Mouse (Mus musculus) c-Kit-positive CD71-positive TER-119-positive erythroid progenitor cells, embryonic 14.5 days (primary cell): Measurements from ENCODE around the gene Plod1.
"Not testable (repeated sequence)": the region's sequence is repeated elsewhere in the genome, so short reads cannot be mapped to it uniquely, and the experiment has no call there.

ENCODE experiments used
- DNase-seq: peaks from one replicate; pipeline ENCODE4 v3.0.0-alpha.2; 2013; ENCODE audit warnings: low spot score

Gene Plod1

GRCm38 (mm10) chr4:147888237-147888636, 48.3 kb downstream of the Plod1 start:
- no peak for DNase-seq

DNA sequence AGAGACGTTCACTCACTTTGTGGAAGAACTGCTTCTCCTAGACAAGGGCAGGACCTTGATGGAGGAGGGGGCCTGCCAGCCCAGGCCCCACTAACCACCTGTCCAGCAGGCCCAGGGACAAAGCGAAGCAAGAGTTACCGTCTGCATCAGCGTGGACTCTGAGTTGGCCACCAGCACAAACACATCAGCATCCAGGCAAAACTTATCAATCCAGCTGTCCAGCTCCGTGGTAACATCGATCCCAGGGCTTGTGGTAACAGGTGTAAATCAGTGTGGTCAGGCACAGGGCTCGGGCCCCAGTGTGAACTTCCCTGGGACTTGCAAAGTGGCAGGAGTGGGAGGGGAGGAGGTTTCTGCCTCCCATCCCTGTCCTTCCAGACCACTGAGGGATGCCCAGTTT, 49.3 kb downstream of the Plod1 start:
- no peak for DNase-seq

DNA sequence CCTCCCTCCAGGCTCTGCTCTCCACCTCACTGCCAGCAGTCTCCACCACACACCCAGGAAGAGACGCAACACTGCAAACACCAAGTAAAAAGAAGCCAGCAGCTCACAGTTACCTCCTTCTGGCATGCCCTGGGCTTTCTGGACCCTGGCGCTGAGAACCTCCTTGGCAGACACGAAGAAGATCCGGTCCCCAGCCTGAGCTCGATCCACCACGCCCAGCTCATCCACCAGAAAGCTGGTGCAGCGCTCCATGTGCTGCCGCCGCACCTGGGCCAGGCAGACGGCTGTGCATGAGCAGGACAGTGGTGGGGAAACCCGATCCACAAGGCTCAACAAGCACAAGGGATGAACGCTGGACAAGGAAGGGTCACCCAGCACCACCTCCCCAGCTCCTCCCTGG, 50.4 kb downstream of the Plod1 start:
- DNase-seq, result no peak

DNA sequence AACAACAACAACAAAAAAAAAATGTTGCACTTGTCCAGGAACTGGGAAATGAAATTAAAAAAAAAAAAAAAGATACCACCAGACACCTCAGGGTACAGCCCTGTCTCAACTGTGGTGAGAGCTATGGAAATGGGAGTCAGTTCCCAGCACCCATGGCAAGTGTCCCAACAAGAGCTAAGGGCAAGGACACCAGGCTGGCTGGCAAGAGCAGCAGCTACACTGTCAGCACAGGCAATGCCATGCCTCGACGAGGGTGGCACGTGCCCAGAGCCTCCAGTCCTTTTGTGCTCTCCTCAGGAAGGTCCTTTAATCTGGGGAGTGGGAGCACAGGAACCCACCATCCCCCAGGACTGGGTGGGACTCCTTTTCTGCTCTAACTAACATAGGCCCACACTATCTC, 52.4 kb downstream of the Plod1 start:
- no peak for DNase-seq

GRCm38 (mm10) chr4:147883041-147883440, 53.5 kb downstream of the Plod1 start:
- DNase-seq, result no peak

DNA sequence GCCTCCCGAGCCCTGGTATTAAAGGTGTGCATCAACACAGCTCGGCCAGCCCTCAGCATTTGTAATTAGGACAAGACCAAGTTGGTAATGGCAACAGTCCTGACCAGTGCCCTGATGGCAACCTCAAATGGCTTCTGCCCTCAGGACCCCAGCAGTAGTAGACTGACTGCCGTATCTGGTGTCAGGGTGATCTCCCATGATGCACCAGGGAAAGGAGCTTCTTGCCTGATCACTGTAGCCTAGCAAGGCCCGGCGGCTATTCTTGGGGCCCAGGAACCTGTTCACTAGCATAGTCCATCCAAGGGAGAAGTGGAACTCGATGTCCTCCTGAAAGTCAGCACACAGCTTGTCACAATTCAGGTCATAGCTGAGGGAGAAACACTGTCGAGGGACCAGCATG, 54.8 kb downstream of the Plod1 start:
- no peak for DNase-seq

- DNase-seq, result no peak
Measured at GRCm38 (mm10) chr4:147879865-147880264, 56.7 kb downstream of the Plod1 start.

DNA sequence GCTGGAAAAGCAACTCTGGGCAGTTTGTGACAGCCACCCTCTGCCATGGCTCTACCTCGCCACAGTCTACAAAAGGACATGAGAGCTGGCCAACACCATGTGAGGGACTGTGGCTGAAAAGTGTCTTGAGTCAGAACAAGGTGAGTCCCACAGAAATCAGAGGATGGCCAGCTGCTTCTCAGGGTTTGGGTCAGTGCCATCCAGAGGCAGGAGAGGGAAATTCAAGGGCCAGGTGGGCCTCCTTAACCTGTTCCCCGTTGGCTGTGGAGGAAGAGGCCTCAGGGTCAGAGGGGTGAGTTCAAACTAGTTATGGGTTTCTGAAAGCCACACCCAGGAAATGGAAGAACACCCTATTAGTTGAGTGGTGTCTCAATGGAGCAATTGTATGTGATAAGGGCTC, 57.1 kb downstream of the Plod1 start:
- DNase-seq, result no peak

GRCm38 (mm10) chr4:147878537-147878936, 58.0 kb downstream of the Plod1 start:
- no peak for DNase-seq

DNA sequence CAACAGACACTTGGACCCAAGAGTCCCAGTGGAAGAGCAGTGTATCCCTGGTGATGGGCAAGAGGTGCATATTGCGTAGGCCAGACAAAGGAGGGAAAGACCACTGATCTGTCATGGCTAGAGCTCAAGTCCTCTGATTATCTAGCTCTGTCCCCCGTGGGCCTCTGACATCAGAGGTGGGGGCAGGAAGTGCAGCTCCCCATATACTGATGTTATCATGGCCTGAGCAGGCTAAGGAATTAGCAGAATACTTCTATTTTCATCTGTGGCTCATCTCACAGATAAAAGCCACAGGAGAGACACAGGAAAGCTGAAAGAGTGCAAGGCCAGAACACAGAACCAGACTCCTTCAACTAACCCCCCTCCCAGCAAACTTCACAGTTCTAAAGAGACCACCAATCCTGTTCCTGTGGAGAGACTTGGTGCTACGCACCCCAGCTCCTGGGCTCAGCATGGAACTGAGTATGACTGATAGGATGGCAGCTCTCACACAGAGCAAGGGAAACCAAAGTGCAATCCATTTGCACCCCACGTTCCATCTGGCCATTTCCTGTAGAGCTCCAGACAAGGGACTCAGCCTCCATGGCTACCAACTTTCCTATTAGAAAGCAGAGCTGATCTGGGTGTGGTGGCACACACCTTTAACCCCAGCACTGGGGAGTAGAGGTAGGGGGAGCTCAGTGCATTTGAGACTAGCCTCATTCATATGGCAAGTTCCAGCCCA, 60.6 kb downstream of the Plod1 start:
- DNase-seq, result no peak

DNA sequence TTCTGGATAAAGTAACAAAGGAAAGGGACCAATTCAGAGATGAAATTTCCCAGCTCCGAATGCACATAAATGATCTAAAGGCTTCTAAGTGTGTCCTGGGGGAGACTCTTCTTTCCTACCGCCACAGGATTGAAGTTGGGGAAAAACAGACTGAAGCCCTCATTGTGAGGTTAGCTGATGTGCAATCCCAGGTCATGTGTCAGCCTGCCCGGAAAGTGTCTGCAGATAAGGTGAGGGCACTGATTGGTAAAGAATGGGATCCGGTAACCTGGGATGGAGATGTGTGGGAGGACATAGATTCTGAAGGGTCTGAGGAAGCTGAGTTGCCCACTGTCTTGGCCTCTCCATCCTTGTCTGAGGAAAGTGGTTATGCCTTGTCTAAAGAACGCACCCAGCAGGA, 67.3 kb downstream of the Plod1 start:
- no peak for DNase-seq

- peak; percentile 96 for DNase-seq
Measured at GRCm38 (mm10) chr4:147868450-147869031, 68.0 kb downstream of the Plod1 start, which contains the start of the genes Miip and Fv1. TSS of gene Miip (minus strand) at chr4:147868816. TSS of gene Fv1 (plus strand) at chr4:147868979.

DNA sequence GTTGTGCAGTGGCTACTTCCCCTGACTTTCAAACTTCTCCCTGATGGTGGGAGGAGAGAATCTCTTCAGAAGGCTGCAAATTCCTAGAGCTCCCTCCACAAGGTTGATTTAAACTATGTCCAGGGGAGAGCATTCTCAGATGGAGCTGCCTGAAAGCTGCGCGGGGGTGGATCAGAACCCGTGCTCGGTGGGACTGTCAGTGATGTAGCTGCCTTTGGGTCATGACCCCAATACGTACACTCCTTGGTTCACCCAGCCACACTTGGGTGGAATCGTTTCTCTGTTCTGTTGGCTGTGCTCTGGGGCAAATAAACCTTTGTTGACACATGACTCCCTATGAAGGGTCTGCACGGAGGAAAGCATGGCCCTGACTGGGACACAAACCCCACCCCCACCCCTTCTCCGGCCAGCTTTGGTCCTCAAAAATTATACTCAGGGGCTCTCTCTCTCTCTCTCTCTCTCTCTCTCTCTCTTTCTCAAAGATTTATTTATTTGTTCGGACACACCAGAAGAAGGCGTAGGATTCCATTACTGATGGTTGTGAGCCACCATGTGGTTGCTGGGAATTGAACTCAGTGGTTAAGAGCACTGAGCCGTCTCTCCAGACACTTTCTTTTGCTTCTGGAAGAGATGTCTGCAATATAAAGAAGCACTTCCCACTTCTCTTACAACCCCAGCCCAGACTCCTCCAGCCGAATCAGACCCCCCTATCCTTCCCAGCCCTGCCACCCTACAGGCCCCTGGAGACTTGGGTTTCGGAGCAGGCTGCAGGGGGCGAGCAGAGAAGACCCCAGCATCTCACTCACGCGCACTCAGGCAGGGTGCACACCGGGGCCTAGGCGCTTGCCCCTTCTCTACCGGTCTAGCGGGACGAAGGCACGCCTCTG, 68.8 kb downstream of the Plod1 start:
- no peak for DNase-seq

DNA sequence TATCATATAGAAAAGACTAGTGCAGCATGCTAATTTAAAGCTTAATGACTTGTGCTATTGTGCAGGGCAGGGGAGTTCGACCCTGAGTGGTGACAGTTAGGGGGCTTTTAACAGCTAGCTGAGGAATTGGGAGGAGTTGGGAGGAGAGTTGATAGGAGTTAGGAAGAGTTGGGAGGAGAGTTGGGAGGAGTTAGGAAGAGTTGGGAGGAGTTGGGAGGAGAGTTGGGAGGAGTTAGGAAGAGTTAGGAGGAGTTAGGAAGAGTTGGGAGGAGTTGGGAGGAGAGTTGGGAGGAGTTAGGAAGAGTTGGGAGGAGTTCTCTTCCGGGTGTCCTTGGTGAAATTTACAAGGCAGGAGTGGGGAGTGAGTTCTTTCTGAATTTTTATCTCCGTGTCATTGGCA, 69.8 kb downstream of the Plod1 start:
- not testable (repeated sequence) for DNase-seq

- no peak for DNase-seq
Measured at GRCm38 (mm10) chr4:147866056-147866455, 70.5 kb downstream of the Plod1 start.

GRCm38 (mm10) chr4:147865651-147866050, 70.9 kb downstream of the Plod1 start:
- DNase-seq, result no peak

- DNase-seq, result no peak
Measured at GRCm38 (mm10) chr4:147862051-147862450, 74.5 kb downstream of the Plod1 start.
